Mouse (Mus musculus): ENCODE measurements around the gene Mrps21. TPM values are rescaled to one million over a fixed set of nuclear protein-coding genes. Genes with fewer than 3 reads are reported as not detected.

Mrps21 gene
- polyA plus RNA-seq, 1 experiment from 2014 or later, result 355 TPM

DNA sequence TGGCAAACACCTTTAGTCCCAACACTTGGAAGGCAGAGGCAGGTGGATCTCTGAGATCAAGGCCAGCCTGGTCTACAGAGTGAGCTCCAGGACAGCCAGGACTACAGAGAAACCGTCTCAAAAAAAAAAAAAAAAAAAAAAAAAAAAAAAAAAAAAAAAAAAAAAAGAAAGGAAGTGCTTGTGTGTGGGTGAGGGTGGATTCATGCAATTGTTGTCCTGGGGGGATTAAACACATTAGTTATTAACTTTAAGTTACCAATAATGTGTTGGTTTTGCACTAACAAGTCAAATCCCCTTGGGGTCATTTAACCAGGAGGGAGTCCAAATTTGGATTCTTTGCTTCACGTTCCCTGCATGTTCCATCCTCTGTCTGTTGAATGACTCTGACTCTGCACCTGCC is 45.0 kb downstream of the Mrps21 start:
- Histone ChIP-seq H3K9me3 (ENCODE audit: low read length) (no peaks in the 10 kb centered on the region; the same call in 1 of the 2 replicates), H3K4me3 (ENCODE audit: low read length) (no peak overlapping the region), H3K4me1 (ENCODE audit: insufficient read depth, low read length) (no peaks in the 10 kb centered on the region), H3K4me2 (replicated peaks; ENCODE audit: low read depth, low read length) (no peak overlapping the region), H3K27me3 (ENCODE audit: insufficient read depth, low read length) (no peaks in the 10 kb centered on the region), H3K9ac (replicated peaks; ENCODE audit: low read length) (no peak overlapping the region), H3K27ac (ENCODE audit: low read length) (no peak overlapping the region), H3K36me3 (ENCODE audit: insufficient read depth, low read length) (peaks cover 33% of the 10 kb centered on the region)
- no peak for ATAC-seq (ENCODE audit: low FRiP score, low TSS enrichment)
- WGBS, result 70% methylated on average over 2 of the region's 2 CpGs

- Histone ChIP-seq H3K27ac (ENCODE audit: low read length) (peak overlapping the region; percentile 99), H3K4me3 (ENCODE audit: low read length) (peak overlapping the region; percentile 74), H3K9me3 (ENCODE audit: low read length) (no peaks in the 10 kb centered on the region), H3K27me3 (ENCODE audit: insufficient read depth, low read length) (no peaks in the 10 kb centered on the region), H3K4me1 (ENCODE audit: insufficient read depth, low read length) (peaks cover 10% of the 10 kb centered on the region), H3K4me2 (replicated peaks; ENCODE audit: low read depth, low read length) (peak overlapping the region; percentile 55), H3K9ac (replicated peaks; ENCODE audit: low read length) (peak overlapping the region; percentile 87), H3K36me3 (ENCODE audit: insufficient read depth, low read length) (no peaks in the 10 kb centered on the region)
- no peak for ATAC-seq (ENCODE audit: low FRiP score, low TSS enrichment)
- WGBS, result 39% methylated on average over 10 of the region's 10 CpGs
Measured at GRCm38 (mm10) chr3:95820046-95821010, 51.0 kb downstream of the Mrps21 start.

DNA sequence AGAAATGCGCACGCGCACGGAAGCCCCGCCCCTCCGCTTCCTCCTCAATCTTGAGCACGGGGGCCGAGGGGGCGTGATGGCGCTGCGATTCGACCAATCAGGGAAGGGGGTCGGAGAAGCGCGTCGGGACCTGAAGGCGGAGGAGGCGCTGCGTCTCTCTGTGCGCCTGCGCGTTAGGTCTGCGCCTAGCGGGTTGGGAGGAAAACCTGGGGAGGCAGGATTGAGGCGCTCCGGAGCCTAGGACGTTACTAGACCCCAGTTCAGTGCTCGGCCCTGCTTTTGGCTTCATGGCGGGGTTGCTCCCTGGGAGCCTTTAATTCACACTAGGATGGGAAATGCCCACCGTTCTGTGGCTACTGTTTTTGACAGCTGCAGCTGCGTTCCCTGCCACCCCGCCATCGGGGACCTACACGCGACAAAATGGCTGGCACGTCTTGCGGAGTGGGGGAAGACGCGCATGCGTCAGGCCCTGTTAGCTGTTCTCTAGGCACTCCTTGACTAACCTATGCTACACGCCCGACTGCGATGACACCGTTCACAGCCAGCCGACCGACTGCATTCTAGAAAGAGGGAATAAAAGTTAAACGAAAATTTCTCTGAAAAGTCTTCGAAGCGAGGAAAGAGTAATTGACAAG is 51.9 kb downstream of the Mrps21 start:
- Histone ChIP-seq H3K9me3 (ENCODE audit: low read length) (no peaks in the 10 kb centered on the region), H3K4me3 (ENCODE audit: low read length) (peak overlapping the region; percentile 74), H3K27ac (ENCODE audit: low read length) (peak overlapping the region; percentile 100), H3K27me3 (ENCODE audit: insufficient read depth, low read length) (no peaks in the 10 kb centered on the region), H3K4me1 (ENCODE audit: insufficient read depth, low read length) (peaks cover 10% of the 10 kb centered on the region), H3K9ac (replicated peaks; ENCODE audit: low read length) (peak overlapping the region; percentile 87), H3K4me2 (replicated peaks; ENCODE audit: low read depth, low read length) (peak overlapping the region; percentile 87), H3K36me3 (ENCODE audit: insufficient read depth, low read length) (no peaks in the 10 kb centered on the region)
- peak; percentile 96 for ATAC-seq (ENCODE audit: low FRiP score, low TSS enrichment)
- WGBS, result under 1% methylated on average over 46 of the region's 49 CpGs

DNA sequence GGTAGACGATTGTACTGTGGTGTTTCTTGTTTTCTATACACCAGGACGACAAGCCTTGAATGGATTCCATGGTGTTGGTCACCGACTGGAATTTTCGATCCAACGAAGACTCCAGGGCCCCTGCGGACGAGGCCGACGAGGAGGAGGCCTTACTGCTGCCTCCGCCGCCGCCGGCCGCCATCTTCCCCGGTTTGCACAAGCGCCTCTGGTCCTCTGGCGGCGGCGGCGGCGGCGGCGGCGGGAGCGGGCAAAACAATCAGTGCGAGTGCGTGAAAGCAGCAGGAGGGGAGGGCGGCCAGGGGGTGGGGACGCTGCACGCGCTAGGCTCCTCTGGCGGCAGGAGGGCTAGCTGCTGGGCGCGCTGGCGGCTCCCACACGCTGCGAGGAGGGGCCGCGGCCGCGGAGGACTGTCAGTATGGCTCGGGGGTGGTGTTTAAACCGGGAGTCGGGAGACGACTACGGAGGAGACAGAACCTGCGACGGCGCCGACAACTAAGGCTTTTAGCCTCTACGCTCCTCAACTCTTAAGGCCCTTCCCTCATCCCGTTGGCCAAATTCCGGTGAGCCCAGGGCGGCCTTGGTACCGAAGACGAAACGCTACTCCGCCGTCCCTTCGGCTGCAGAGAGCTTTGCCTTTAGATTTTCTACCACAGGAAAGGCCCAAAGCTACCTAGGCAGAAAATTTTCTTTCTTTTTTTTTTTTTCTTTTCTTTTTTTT is 52.6 kb downstream of the Mrps21 start, which contains the start of gene Rprd2:
Gene Rprd2 (minus strand): TSS at position 293 of the 718 bp plus-strand sequence.
- Histone ChIP-seq H3K9ac (replicated peaks; ENCODE audit: low read length) (peak within 1 kb of the TSS; percentile 97), H3K4me1 (ENCODE audit: insufficient read depth, low read length) (peaks cover 10% of the 10 kb centered on the region), H3K4me2 (replicated peaks; ENCODE audit: low read depth, low read length) (peak within 1 kb of the TSS; percentile 87), H3K36me3 (ENCODE audit: insufficient read depth, low read length) (no peaks in the 10 kb centered on the region), H3K27ac (ENCODE audit: low read length) (peak within 1 kb of the TSS; percentile 100), H3K27me3 (ENCODE audit: insufficient read depth, low read length) (no peaks in the 10 kb centered on the region), H3K9me3 (ENCODE audit: low read length) (no peaks in the 10 kb centered on the region), H3K4me3 (ENCODE audit: low read length) (peak within 1 kb of the TSS; percentile 74)
- WGBS, result under 1% methylated on average over 60 of the region's 60 CpGs
- ATAC-seq (ENCODE audit: low FRiP score, low TSS enrichment), result peak; percentile 65

DNA sequence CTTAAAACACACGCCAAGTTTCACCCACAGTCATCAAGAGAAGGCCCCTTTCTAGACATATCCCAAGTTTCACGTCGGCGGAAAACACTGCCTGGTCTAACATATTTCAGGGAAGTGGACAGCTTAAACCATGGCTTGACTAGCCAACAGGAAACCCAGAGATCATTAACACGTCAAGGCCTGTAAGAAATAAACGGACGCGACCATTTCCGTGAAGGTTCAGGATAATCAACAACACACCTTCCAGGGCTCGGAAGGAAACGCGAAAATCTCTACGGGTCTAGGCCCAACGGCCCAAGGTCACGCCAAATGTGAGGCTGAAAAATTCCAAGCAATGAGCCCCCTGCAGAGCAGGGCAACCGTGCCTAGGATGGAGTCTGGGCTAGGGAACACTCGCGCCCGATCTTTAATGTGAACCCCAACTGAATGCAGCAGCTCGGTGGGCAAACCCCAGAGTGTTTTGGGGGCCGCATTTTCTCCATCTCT is 53.2 kb downstream of the Mrps21 start:
- Histone ChIP-seq H3K36me3 (ENCODE audit: insufficient read depth, low read length) (no peaks in the 10 kb centered on the region), H3K9me3 (ENCODE audit: low read length) (no peaks in the 10 kb centered on the region), H3K27me3 (ENCODE audit: insufficient read depth, low read length) (no peaks in the 10 kb centered on the region), H3K9ac (replicated peaks; ENCODE audit: low read length) (peak overlapping the region; percentile 97), H3K27ac (ENCODE audit: low read length) (peak overlapping the region; percentile 100), H3K4me3 (ENCODE audit: low read length) (peak overlapping the region; percentile 74), H3K4me1 (ENCODE audit: insufficient read depth, low read length) (peaks cover 13% of the 10 kb centered on the region), H3K4me2 (replicated peaks; ENCODE audit: low read depth, low read length) (peak overlapping the region; percentile 87)
- peak; percentile 14; the same call in 1 of the 2 replicates for ATAC-seq (ENCODE audit: low FRiP score, low TSS enrichment)
- under 1% methylated on average over 21 of the region's 21 CpGs for WGBS

DNA sequence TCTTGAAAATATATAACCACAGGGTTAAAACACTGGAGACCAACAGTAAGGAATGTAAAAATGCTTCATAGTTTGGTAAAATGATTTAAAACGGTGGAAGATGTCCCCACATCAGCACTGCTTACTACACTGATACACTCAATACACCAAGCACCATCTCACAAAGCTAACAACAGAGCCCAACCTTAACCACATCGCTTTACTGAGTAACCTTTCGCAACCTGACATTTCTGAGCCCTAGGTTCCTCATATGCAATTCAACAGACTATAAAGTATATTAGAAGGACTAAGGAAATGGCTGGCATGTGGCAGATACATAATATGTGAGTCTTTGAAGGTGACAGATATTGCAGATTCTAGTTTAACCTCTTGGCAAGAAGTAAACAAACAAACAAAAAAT is 54.6 kb downstream of the Mrps21 start:
- Histone ChIP-seq H3K27me3 (ENCODE audit: insufficient read depth, low read length) (no peaks in the 10 kb centered on the region), H3K4me2 (replicated peaks; ENCODE audit: low read depth, low read length) (peak overlapping the region; percentile 28), H3K9me3 (ENCODE audit: low read length) (no peaks in the 10 kb centered on the region), H3K27ac (ENCODE audit: low read length) (no peak overlapping the region), H3K9ac (replicated peaks; ENCODE audit: low read length) (no peak overlapping the region), H3K36me3 (ENCODE audit: insufficient read depth, low read length) (no peaks in the 10 kb centered on the region), H3K4me3 (ENCODE audit: low read length) (no peak overlapping the region), H3K4me1 (ENCODE audit: insufficient read depth, low read length) (peaks cover 13% of the 10 kb centered on the region)
- ATAC-seq (ENCODE audit: low FRiP score, low TSS enrichment), result no peak
- 90% methylated on average over 3 of the region's 3 CpGs for WGBS

Other genes with a start within 250 kb of the Mrps21 start
- 76.4 and 78.6 TPM in 2 replicates for gene Ensa, start 246.5 kb downstream of the Mrps21 start, polyA plus RNA-seq (2015; fragmentation: Nextera tagmentation; extraction: Ambion mirVana)
- gene Mcl1, start 212.7 kb downstream of the Mrps21 start, polyA plus RNA-seq (2015; fragmentation: Nextera tagmentation; extraction: Ambion mirVana), result 23.7 and 38.1 TPM in 2 replicates
- 3.8 and 3.9 TPM in 2 replicates for gene Adamtsl4, start 183.6 kb downstream of the Mrps21 start, polyA plus RNA-seq (2015; fragmentation: Nextera tagmentation; extraction: Ambion mirVana)
- gene Ecm1, start 131.9 kb downstream of the Mrps21 start, polyA plus RNA-seq (2015; fragmentation: Nextera tagmentation; extraction: Ambion mirVana), result 174 and 208 TPM in 2 replicates
- gene Tars2, start 111.3 kb downstream of the Mrps21 start, polyA plus RNA-seq (2015; fragmentation: Nextera tagmentation; extraction: Ambion mirVana), result 53.2 and 55.9 TPM in 2 replicates
- 19.9 and 22.7 TPM in 2 replicates for gene Rprd2, start 52.7 kb downstream of the Mrps21 start, polyA plus RNA-seq (2015; fragmentation: Nextera tagmentation; extraction: Ambion mirVana)
- 56.3 and 57.0 TPM in 2 replicates for gene Prpf3, start 15.6 kb downstream of the Mrps21 start, polyA plus RNA-seq (2015; fragmentation: Nextera tagmentation; extraction: Ambion mirVana)
- 5.8 and 6.0 TPM in 2 replicates for gene Ciart, start 10.7 kb upstream of the Mrps21 start, polyA plus RNA-seq (2015; fragmentation: Nextera tagmentation; extraction: Ambion mirVana)
- 38.8 and 45.7 TPM in 2 replicates for gene BC028528, start 20.5 kb upstream of the Mrps21 start, polyA plus RNA-seq (2015; fragmentation: Nextera tagmentation; extraction: Ambion mirVana)
- gene Aph1a, start 22.4 kb upstream of the Mrps21 start, polyA plus RNA-seq (2015; fragmentation: Nextera tagmentation; extraction: Ambion mirVana), result 41.3 and 44.1 TPM in 2 replicates
- 21.0 and 22.5 TPM in 2 replicates for gene Car14, start 33.2 kb upstream of the Mrps21 start, polyA plus RNA-seq (2015; fragmentation: Nextera tagmentation; extraction: Ambion mirVana)
- 206 and 252 TPM in 2 replicates for gene Anp32e, start 57.7 kb upstream of the Mrps21 start, polyA plus RNA-seq (2015; fragmentation: Nextera tagmentation; extraction: Ambion mirVana)
- gene Plekho1, start 124.5 kb upstream of the Mrps21 start, polyA plus RNA-seq (2015; fragmentation: Nextera tagmentation; extraction: Ambion mirVana), result 29.0 and 32.8 TPM in 2 replicates
- gene Vps45, start 186.9 kb upstream of the Mrps21 start, polyA plus RNA-seq (2015; fragmentation: Nextera tagmentation; extraction: Ambion mirVana), result 34.9 and 37.0 TPM in 2 replicates
- gene Otud7b, start 233.0 kb upstream of the Mrps21 start, polyA plus RNA-seq (2015; fragmentation: Nextera tagmentation; extraction: Ambion mirVana), result 14.9 and 18.1 TPM in 2 replicates